Mouse (Mus musculus) MEL (cell line): Measurements from ENCODE around the gene Fzd5. TPM values are rescaled to one million over a fixed set of nuclear protein-coding genes. Genes with fewer than 3 reads are reported as not detected.

Experiments
- DNase-seq: peaks from one replicate; pipeline ENCODE4 v3.0.0; 2011; ENCODE audit warnings: low read depth, low spot score
- H3K27ac ChIP-seq: 2 replicates; pipeline ENCODE4 v1.5.1; 2012; ENCODE audit warnings: low read depth, mild to moderate bottlenecking, control low read depth, low read length, moderate library complexity; ENCODE audit not compliant: control insufficient read depth
- H3K27me3 ChIP-seq, 2 experiments: fragments of 150-350 bp in 1 of 2; sonication (generic) in 1 of 2; 2 replicates each; pipeline ENCODE4 v1.6.1; 2012; ENCODE audit warnings: low read length in 2 of 2, mild to moderate bottlenecking in 2 of 2, improper control_type of control experiment in 1 of 2, moderate library complexity in 1 of 2; ENCODE audit not compliant: insufficient read depth in 2 of 2, control insufficient read depth in 1 of 2
- H3K36me3 ChIP-seq, 2 experiments: 2 replicates each; pipeline ENCODE4 v1.6.1; 2012 to 2014; ENCODE audit warnings: low read length in 2 of 2, improper control_type of control experiment in 1 of 2, inconsistent platforms in 1 of 2, mild to moderate bottlenecking in 1 of 2; ENCODE audit not compliant: insufficient read depth in 2 of 2, control insufficient read depth in 1 of 2
- H3K4me1 ChIP-seq, 2 experiments: fragments of 150-350 bp in 1 of 2; sonication (generic) in 1 of 2; 2 replicates each; pipeline ENCODE4 v1.6.1; 2012; ENCODE audit warnings: low read length in 2 of 2, improper control_type of control experiment in 1 of 2, mild to moderate bottlenecking in 1 of 2; ENCODE audit not compliant: insufficient read depth in 2 of 2, control insufficient read depth in 1 of 2
- H3K4me3 ChIP-seq, 2 experiments: fragments of 150-350 bp in 1 of 2; sonication (generic) in 1 of 2; 2 replicates each; pipeline ENCODE4 v1.5.1; 2012; ENCODE audit warnings: low read depth in 2 of 2, low read length in 2 of 2, mild to moderate bottlenecking in 2 of 2, moderate library complexity in 2 of 2, control low read depth in 1 of 2, improper control_type of control experiment in 1 of 2; ENCODE audit not compliant: control insufficient read depth in 1 of 2, insufficient read depth in 1 of 2
- H3K79me2 ChIP-seq: 2 replicates; pipeline ENCODE4 v1.6.1; 2012; ENCODE audit warnings: mild to moderate bottlenecking, low read length, moderate library complexity; ENCODE audit not compliant: control insufficient read depth, poor library complexity, insufficient read depth
- H3K9ac ChIP-seq: 2 replicates; pipeline ENCODE4 v1.6.1; 2012; ENCODE audit warnings: low read depth, mild to moderate bottlenecking, control low read depth, low read length, moderate library complexity; ENCODE audit not compliant: control insufficient read depth, poor library complexity, severe bottlenecking
- H3K9me3 ChIP-seq: fragments of 150-350 bp; sonication (generic); replicated peaks from 2 replicates; pipeline ENCODE4 v1.6.1; 2012; ENCODE audit warnings: mild to moderate bottlenecking, low read length, improper control_type of control experiment, moderate library complexity; ENCODE audit not compliant: insufficient read depth
- CHD1 ChIP-seq: IDR thresholded peaks from 2 replicates; pipeline ENCODE4 v1.6.1; 2012; ENCODE audit warnings: low read depth, mild to moderate bottlenecking, inconsistent platforms, low read length, improper control_type of control experiment
- CHD2 ChIP-seq: IDR thresholded peaks from 2 replicates; pipeline ENCODE4 v1.6.1; 2011; ENCODE audit warnings: low read length, improper control_type of control experiment
- E2F4 ChIP-seq: IDR thresholded peaks from 2 replicates; pipeline ENCODE4 v1.6.1; 2011; ENCODE audit warnings: low read depth, low read length, improper control_type of control experiment, borderline replicate concordance
- EP300 ChIP-seq, 2 experiments: IDR thresholded peaks; 2 replicates each; pipeline ENCODE4 v1.6.1; 2011; ENCODE audit warnings: improper control_type of control experiment in 2 of 2, low read length in 2 of 2, low read depth in 1 of 2, mild to moderate bottlenecking in 1 of 2
- GABPA ChIP-seq: IDR thresholded peaks from 2 replicates; pipeline ENCODE4 v1.6.1; 2012; ENCODE audit warnings: low read depth, mild to moderate bottlenecking, inconsistent platforms, low read length, improper control_type of control experiment, moderate library complexity
- KAT2A ChIP-seq: conservative IDR thresholded peaks from 2 replicates; pipeline ENCODE4 v1.6.1; 2012; ENCODE audit warnings: low read depth, low read length, improper control_type of control experiment, inconsistent platforms
- MAX ChIP-seq: IDR thresholded peaks from 2 replicates; pipeline ENCODE4 v1.6.1; 2011; ENCODE audit warnings: low read length, improper control_type of control experiment
- MAZ ChIP-seq: IDR thresholded peaks from 2 replicates; pipeline ENCODE4 v1.6.1; 2012; ENCODE audit warnings: low read depth, mild to moderate bottlenecking, inconsistent platforms, low read length, improper control_type of control experiment
- MEF2A ChIP-seq: IDR thresholded peaks from 2 replicates; pipeline ENCODE4 v1.6.1; 2014; ENCODE audit warnings: low read depth, mild to moderate bottlenecking, inconsistent platforms, low read length, improper control_type of control experiment; ENCODE audit not compliant: poor library complexity, insufficient replicate concordance, severe bottlenecking; ENCODE audit errors: extremely low read depth
- MXI1 ChIP-seq: IDR thresholded peaks from 2 replicates; pipeline ENCODE4 v1.6.1; 2011; ENCODE audit warnings: mild to moderate bottlenecking, low read depth, low read length, improper control_type of control experiment
- NELFE ChIP-seq: IDR thresholded peaks from 2 replicates; pipeline ENCODE4 v1.6.1; 2011; ENCODE audit warnings: low read depth, low read length, improper control_type of control experiment
- POLR2A ChIP-seq, 2 experiments: IDR thresholded peaks; 2 replicates each; pipeline ENCODE4 v1.6.1; 2011 to 2012; ENCODE audit warnings: low read length in 2 of 2, mild to moderate bottlenecking in 2 of 2, control low read depth in 1 of 2, improper control_type of control experiment in 1 of 2, low read depth in 1 of 2, moderate library complexity in 1 of 2; ENCODE audit not compliant: control insufficient read depth in 1 of 2, insufficient read depth in 1 of 2, poor library complexity in 1 of 2
- POLR2AphosphoS2 ChIP-seq: IDR thresholded peaks from 2 replicates; pipeline ENCODE4 v1.6.1; 2011; ENCODE audit warnings: low read length, improper control_type of control experiment
- POLR2AphosphoS5 ChIP-seq: IDR thresholded peaks from 2 replicates; pipeline ENCODE4 v1.6.1; 2012; ENCODE audit warnings: low read depth, borderline replicate concordance, mild to moderate bottlenecking, inconsistent platforms, low read length, moderate library complexity, mixed read lengths
- RAD21 ChIP-seq: IDR thresholded peaks from 2 replicates; pipeline ENCODE4 v1.6.1; 2011; ENCODE audit warnings: mild to moderate bottlenecking, low read depth, low read length, improper control_type of control experiment
- RCOR1 ChIP-seq: IDR thresholded peaks from 2 replicates; pipeline ENCODE4 v1.6.1; 2012; ENCODE audit warnings: low read depth, mild to moderate bottlenecking, inconsistent platforms, low read length, improper control_type of control experiment
- SIN3A ChIP-seq: IDR thresholded peaks from 2 replicates; pipeline ENCODE4 v1.6.1; 2012; ENCODE audit warnings: low read length, improper control_type of control experiment, inconsistent platforms
- SMC3 ChIP-seq: IDR thresholded peaks from 2 replicates; pipeline ENCODE4 v1.6.1; 2011; ENCODE audit warnings: low read depth, low read length, improper control_type of control experiment
- TAL1 ChIP-seq: IDR thresholded peaks from 2 replicates; pipeline ENCODE4 v1.6.1; 2012; ENCODE audit warnings: mild to moderate bottlenecking, inconsistent platforms, low read length, moderate library complexity, mixed read lengths
- ZC3H11A ChIP-seq: IDR thresholded peaks from 2 replicates; pipeline ENCODE4 v1.6.1; 2012; ENCODE audit warnings: low read depth, mild to moderate bottlenecking, inconsistent platforms, low read length, improper control_type of control experiment
- ZKSCAN1 ChIP-seq: IDR thresholded peaks from 2 replicates; pipeline ENCODE4 v1.6.1; 2012; ENCODE audit warnings: low read depth, mild to moderate bottlenecking, inconsistent platforms, low read length, improper control_type of control experiment, moderate library complexity
- polyA plus RNA-seq, 2 experiments: library from polyadenylated mRNA; stranded (reverse) in 1 of 2; unstranded in 1 of 2; fragments of >175 nt in 1 of 2; fragments of >200 nt in 1 of 2; gene quantifications; 2 replicates each; pipeline versions ENCODE4 v1.2.1 to v1.2.4; 2012; ENCODE audit warnings: low replicate concordance in 2 of 2, low read depth in 1 of 2; ENCODE audit not compliant: insufficient read length in 2 of 2, insufficient read depth in 1 of 2, missing spikeins in 1 of 2
- total RNA-seq: library from RNA; depleted of rRNA; stranded (reverse); fragments of 300-350 nt; gene quantifications from 2 replicates; pipeline ENCODE4 v1.2.3, GENCODE M21; 2012

Gene Fzd5
- total and polyA plus RNA-seq, 3 experiments = 1.4 to 2.9 TPM; not detected in 1

- no peaks in the 10 kb centered on the region for H3K9me3 ChIP-seq
- H3K36me3 ChIP-seq = no peaks in the 10 kb centered on the region
- H3K27ac ChIP-seq = no peak overlapping the region
- no peaks in the 10 kb centered on the region for H3K4me1 ChIP-seq
- H3K27me3 ChIP-seq = peaks cover 0 to 6% of the 10 kb centered on the region in 2 experiments; a peak in 2 of 4 replicates
- H3K79me2 ChIP-seq = no peaks in the 10 kb centered on the region
- TF ChIP-seq KAT2A (no peak), SIN3A (no peak), MAX (no peak), MEF2A (no peak), MAZ (no peak), ZC3H11A (no peak), TAL1 (no peak), EP300 (IDR thresholded peaks at IDR 0.05; ENCODE audit: low read depth in 1 of 2, low read length in 2 of 2) (no peak), ZKSCAN1 (no peak), POLR2AphosphoS2 (no peak), RCOR1 (no peak), CHD2 (no peak), RAD21 (no peak)
- H3K9ac ChIP-seq = no peak overlapping the region
- DNase-seq = no peak
- H3K4me3 ChIP-seq = no peak overlapping the region
Measured at GRCm38 (mm10) chr1:64770169-64770568, 32.6 kb upstream of the Fzd5 start.

DNA sequence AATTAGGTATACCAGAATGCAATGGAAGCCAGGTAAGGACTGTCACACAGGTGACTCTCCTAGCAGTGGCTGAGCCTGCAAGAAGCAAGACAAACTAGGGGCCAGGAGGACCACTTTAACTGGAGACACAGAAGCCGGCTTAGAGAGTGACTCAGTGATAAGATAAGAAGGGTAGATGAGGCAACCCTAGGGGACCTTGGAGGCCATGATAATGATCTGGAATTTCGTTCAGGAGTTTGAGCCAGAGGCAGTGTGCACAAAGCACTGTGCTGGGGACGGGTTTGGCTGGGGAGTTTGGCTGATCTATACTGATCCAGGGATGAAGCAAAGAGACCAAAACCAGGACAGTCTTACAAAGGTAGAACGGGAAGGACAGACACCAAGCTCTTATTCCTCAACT, 24.1 kb upstream of the Fzd5 start:
- Histone ChIP-seq H3K9me3 (no peaks in the 10 kb centered on the region), H3K4me1 (no peaks in the 10 kb centered on the region), H3K36me3 (no peaks in the 10 kb centered on the region), H3K79me2 (no peaks in the 10 kb centered on the region), H3K4me3 (no peak overlapping the region), H3K9ac (no peak overlapping the region), H3K27me3 (peaks cover 0 to under 1% of the 10 kb centered on the region in 2 experiments; a peak in 1 of 4 replicates)
- DNase-seq = no peak
- no peak for TF ChIP-seq MXI1
- no peak for TF ChIP-seq GABPA
- no peak for TF ChIP-seq RCOR1
- no peak for TF ChIP-seq CHD1
- no peak for TF ChIP-seq SMC3
- no peak for TF ChIP-seq NELFE
- TF ChIP-seq POLR2AphosphoS5 = no peak
- TF ChIP-seq POLR2A (IDR thresholded peaks at IDR 0.05; ENCODE audit: control insufficient read depth in 1 of 2, insufficient read depth in 1 of 2, low read depth in 1 of 2, low read length in 2 of 2, poor library complexity in 1 of 2) = no peak
- TF ChIP-seq E2F4 = no peak
- TF ChIP-seq KAT2A = no peak
- TF ChIP-seq, all 39 proteins: peak for 0
- no peak overlapping the region for H3K27ac ChIP-seq
